Mouse (Mus musculus) thymus, postnatal 36 days (tissue): ENCODE data around the gene Defa25.
"Not testable (repeated sequence)": the region's sequence is repeated elsewhere in the genome, so short reads cannot be mapped to it uniquely, and the experiment has no call there.

Experiments
- DNase-seq, 2 experiments: peaks; one replicate each; pipeline ENCODE4 v3.0.0; 2022; ENCODE audit warnings: mixed read lengths in 2 of 2

Defa25 gene

DNA sequence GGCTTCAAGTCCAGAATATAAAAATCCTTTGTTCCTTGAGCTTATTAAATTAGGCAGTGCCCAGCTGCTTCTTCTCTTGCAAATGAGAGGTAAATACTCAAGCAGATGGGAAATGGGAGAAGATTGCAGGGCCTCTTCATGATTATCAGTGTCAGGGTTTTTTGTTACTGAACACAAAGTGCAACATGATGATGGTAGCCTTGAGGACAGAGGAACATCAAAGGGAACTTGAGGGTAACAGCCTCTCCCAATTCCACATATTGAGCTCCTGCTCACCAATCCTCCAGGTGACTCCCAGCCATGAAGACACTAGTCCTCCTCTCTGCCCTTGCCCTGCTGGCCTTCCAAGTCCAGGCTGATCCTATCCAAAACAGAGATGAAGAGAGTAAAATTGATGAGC, at the start of gene Defa25:
Gene Defa25, plus strand, starts transcription at position 301 of the 400 bp plus-strand sequence.
- DNase-seq: not testable (repeated sequence)

DNA sequence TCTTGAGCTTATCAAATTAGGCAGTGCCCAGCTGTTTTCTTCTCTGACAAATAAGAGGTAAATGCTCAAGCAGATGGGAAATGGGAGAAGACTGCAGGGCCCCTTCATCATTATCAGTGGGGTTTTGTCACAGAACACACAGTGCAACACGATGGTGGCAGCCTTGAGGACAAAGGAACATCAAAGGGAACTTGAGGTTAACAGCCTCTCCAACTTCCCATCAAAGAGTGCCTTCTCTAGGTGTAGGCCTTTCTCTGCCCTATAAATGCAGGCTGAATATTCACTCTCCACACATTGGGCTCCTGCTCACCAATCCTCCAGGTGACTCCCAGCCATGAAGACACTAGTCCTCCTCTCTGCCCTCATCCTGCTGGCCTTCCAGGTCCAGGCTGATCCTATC, 29.5 kb upstream of the Defa25 start, which contains the start of gene Defa23:
Gene Defa23, plus strand, starts transcription at position 301 of the 400 bp plus-strand sequence.
- DNase-seq: not testable (repeated sequence)

GRCm38 (mm10) chr8:21064738-21065137, 19.5 kb upstream of the Defa25 start, which contains the start of gene Defa35:
Defa35 (plus strand) TSS chr8:21065038.
- not testable (repeated sequence) for DNase-seq

- DNase-seq: no peak
Observed at GRCm38 (mm10) chr8:21093106-21093505, 8.9 kb downstream of the Defa25 start.

DNA sequence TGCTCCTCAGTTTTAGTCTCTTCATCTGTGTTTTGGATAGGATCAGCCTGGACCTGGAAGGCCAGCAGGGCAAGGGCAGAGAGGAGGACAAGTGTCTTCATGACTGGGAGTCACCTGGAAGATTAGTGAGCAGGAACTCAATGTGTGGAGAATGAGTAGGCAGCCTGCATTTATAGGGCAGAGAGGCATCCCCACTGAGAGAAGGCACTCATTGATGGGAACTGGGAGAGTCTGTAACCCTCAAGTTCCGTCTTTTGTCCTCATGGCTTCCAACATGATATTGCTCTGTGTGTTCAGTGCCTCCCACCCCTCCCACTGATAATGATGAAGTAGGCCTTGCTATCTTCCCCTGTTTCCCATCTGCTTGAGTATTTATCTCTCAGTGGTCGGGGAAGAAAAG, 11.7 kb downstream of the Defa25 start, which contains the start of gene Gm14851:
Gene Gm14851, minus strand, starts transcription at position 101 of the 400 bp plus-strand sequence.
- not testable (repeated sequence) for DNase-seq

GRCm38 (mm10) chr8:21134342-21134741, 50.1 kb downstream of the Defa25 start, which contains the start of gene Defa30:
Defa30 (plus strand) TSS chr8:21134642.
- not testable (repeated sequence) for DNase-seq
